Mouse (Mus musculus): ENCODE results near the gene Rxrb. TPM values are rescaled to one million over a fixed set of nuclear protein-coding genes. Genes with fewer than 3 reads are reported as not detected.
A peak's percentile ranks its signal among the peaks of the same experiment; 100 is the strongest.
"Not testable (repeated sequence)": the region's sequence is repeated elsewhere in the genome, so short reads cannot be mapped to it uniquely, and the experiment has no call there.

Rxrb gene
- total RNA-seq (2014; rRNA removed) (13.0 and 17.0 TPM in 2 replicates), polyA plus RNA-seq (2012; rRNA removed) (40.3 and 46.5 TPM in 2 replicates)

DNA sequence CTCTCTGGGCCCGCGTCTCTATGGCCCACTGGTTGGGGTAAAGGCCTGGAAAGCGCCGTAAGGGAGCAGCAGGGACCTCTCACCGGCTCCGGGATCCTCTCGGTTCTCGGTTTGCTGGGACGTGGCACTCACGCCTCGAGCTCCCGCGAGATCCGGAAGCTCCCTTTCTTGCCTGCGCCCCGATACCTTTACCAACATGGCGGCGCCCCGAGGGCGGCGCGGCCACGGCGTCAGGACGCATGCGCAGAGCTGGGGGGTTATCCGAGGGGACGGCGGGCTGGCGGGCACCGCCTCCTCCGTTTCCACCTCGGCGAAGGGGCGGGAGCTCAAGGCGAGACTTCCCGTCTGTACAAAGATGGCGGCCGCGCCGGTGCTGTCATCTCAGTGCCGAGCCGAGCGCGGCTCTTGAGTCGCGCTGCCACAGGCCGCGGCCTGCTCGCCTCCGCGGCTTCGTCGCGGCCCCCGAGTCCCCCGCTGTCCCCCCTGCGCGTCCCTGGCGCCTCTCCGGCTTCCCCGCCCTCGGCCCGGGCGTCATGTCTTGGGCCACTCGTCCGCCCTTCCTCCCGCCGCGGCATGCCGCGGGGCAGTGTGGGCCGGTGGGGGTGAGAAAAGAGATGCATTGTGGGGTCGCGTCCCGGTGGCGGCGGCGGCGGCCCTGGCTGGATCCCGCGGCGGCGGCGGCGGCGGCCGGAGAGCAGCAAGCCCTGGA, at the start of gene Rxrb, which contains the start of gene Slc39a7:
TSS of gene Rxrb (plus strand) at position 348 of the 709 bp plus-strand sequence.
TSS of gene Slc39a7 (minus strand) at position 218 of the 709 bp plus-strand sequence.
- TF ChIP-seq POLR2A (IDR thresholded peaks at IDR 0.05; ENCODE audit: extremely low read depth, insufficient read depth, low read length) (peak; percentile 57), CTCF (IDR thresholded peaks at IDR 0.05; ENCODE audit: low read depth, low read length) (no peak)
- WGBS: 1% methylated on average over 73 of the region's 88 CpGs
- Histone ChIP-seq H3K27me3 (ENCODE audit: control insufficient read depth, insufficient read depth, low read length) (no peaks in the 10 kb centered on the region), H3K4me3 (ENCODE audit: insufficient read depth, low read depth, low read length) (peak within 1 kb of the TSS; percentile 96), H3K79me2 (ENCODE audit: control insufficient read depth, insufficient read depth, low read length) (peaks cover 29% of the 10 kb centered on the region), H3K27ac (replicated peaks; ENCODE audit: insufficient read depth, low read depth, low read length) (peak within 1 kb of the TSS; percentile 88), H3K9ac (ENCODE audit: low read depth, low read length) (peak within 1 kb of the TSS; percentile 95), H3K4me1 (ENCODE audit: control insufficient read depth, insufficient read depth, low read length) (peaks cover 25% of the 10 kb centered on the region), H3K36me3 (ENCODE audit: control insufficient read depth, insufficient read depth, low read length) (peaks cover 5% of the 10 kb centered on the region; the same call in 1 of the 2 replicates)
- DNase-seq (ENCODE audit: extremely low read depth, low read depth, low spot score): peak; percentile 81

DNA sequence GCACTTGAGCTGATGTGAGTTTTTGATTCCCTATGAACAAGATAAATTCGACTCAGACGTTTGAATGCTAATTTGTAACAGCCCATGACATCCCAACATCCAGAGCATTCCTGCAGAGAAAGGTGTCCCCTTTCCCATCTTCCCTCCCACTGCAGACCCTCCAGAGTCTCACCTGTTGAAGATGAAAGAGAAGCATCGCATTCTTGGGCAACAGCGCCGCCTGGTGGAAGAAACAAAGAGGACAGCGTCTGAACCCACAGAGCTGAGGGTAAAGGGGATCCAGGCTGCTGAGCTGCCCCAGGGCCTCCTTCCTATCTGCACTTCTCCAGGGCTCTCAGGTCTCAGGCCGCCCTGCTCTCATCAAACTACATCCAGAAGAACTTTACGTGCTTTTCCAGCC, 49.5 kb upstream of the Rxrb start:
- not testable (repeated sequence) for H3K36me3 ChIP-seq (ENCODE audit: control insufficient read depth, insufficient read depth, low read length); H3K27ac ChIP-seq (replicated peaks; ENCODE audit: insufficient read depth, low read depth, low read length); H3K9ac ChIP-seq (ENCODE audit: low read depth, low read length); H3K27me3 ChIP-seq (ENCODE audit: control insufficient read depth, insufficient read depth, low read length); DNase-seq (ENCODE audit: extremely low read depth, low read depth, low spot score); H3K4me3 ChIP-seq (ENCODE audit: insufficient read depth, low read depth, low read length); H3K79me2 ChIP-seq (ENCODE audit: control insufficient read depth, insufficient read depth, low read length)
- TF ChIP-seq CTCF (IDR thresholded peaks at IDR 0.05; ENCODE audit: low read depth, low read length): peak; percentile 73
- 4% methylated on average over 8 of the region's 8 CpGs for WGBS
- peaks cover 17% of the 10 kb centered on the region for H3K4me1 ChIP-seq (ENCODE audit: control insufficient read depth, insufficient read depth, low read length)

DNA sequence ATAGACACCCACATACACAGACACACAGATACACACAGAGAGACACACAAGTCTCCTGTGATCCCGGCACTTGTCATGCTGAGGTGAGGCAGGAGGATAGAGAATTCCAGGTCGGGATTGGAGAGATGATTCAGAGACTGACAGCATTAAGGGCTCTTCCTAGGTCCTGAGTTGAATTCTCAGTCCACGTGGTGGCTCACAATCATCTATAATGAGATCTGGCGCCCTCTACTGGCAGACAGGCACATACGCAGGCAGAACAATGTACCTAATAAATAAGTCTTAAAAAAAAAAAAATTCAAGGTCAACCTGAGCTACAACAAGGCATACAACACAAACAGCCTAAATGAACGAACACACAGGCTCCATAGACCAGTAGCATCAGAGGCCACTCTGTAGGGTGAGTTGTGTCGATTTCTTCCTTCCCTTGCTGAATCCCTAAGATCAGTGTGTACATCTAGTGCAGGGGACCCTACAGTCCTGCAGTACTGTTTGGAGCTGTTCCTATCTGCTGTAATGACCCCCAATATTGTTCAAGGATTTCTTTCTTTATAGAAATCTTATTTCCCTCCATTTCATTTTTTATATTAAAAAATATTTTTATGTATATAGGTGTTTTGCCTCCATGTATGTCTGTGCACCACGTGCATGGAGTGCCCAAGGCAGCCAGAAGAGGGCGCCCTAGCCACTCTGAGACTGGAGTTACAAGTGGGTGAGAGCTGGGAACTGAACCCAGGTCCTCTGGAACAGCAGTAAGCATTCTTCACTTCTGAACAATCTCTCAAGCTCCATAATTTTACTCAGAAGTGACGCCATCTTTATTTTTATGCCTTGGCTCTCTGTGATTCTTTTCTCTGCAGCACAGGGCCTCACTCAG, 39.6 kb upstream of the Rxrb start:
- H3K9ac ChIP-seq (ENCODE audit: low read depth, low read length): no peak overlapping the region
- H3K79me2 ChIP-seq (ENCODE audit: control insufficient read depth, insufficient read depth, low read length): no peaks in the 10 kb centered on the region
- no peaks in the 10 kb centered on the region for H3K27me3 ChIP-seq (ENCODE audit: control insufficient read depth, insufficient read depth, low read length)
- H3K36me3 ChIP-seq (ENCODE audit: control insufficient read depth, insufficient read depth, low read length): peaks cover 7% of the 10 kb centered on the region; the same call in 1 of the 2 replicates
- 31% methylated on average over 10 of the region's 10 CpGs for WGBS
- H3K27ac ChIP-seq (replicated peaks; ENCODE audit: insufficient read depth, low read depth, low read length): no peak overlapping the region
- peak; percentile 67 for DNase-seq (ENCODE audit: extremely low read depth, low read depth, low spot score)
- H3K4me3 ChIP-seq (ENCODE audit: insufficient read depth, low read depth, low read length): no peak overlapping the region
- TF ChIP-seq POLR2A (IDR thresholded peaks at IDR 0.05; ENCODE audit: extremely low read depth, insufficient read depth, low read length): no peak
- peak; percentile 70 for TF ChIP-seq CTCF (IDR thresholded peaks at IDR 0.05; ENCODE audit: low read depth, low read length)
- no peaks in the 10 kb centered on the region for H3K4me1 ChIP-seq (ENCODE audit: control insufficient read depth, insufficient read depth, low read length)

DNA sequence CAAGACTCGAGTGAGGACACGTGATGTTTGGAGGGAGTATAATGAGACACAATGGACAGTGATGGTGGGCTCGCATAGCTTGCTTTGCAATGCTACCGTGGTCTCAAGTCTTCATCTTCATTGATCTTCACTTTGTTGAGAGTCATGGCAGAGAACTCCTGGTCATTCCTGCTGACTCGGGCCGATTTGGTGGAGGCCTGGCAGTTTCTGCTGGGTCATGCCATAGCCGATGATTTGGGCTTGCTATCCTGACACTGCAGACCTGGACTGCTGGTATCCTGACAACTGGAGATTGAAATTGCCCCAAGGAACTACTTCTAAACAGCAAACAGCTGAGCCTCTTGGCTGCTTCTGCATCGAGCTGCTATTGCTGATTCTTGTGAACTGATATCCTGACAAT, 36.7 kb upstream of the Rxrb start:
- no peak overlapping the region for H3K9ac ChIP-seq (ENCODE audit: low read depth, low read length)
- WGBS: 92% methylated on average over 8 of the region's 8 CpGs
- TF ChIP-seq POLR2A (IDR thresholded peaks at IDR 0.05; ENCODE audit: extremely low read depth, insufficient read depth, low read length) (no peak), CTCF (IDR thresholded peaks at IDR 0.05; ENCODE audit: low read depth, low read length) (no peak)

DNA sequence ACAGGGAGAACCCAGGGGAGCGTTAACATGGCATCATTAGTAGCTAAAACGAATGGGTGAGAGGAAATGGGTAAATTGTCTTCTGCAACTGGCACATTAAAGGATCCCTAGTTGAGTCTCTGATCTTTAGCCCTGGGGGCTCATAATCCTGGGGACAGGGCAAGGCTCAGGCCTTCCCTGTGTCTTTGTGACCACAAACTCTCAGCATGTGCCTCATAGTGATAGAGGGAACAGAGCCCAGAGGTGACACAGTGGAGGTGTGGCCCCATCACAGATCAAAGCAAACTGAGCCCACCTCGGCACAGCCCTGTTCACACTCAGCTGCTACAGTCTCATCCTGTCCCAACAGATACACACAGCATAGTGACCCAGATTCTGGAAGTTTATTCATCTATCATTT, 36.0 kb upstream of the Rxrb start:
- Histone ChIP-seq H3K36me3 (ENCODE audit: control insufficient read depth, insufficient read depth, low read length) (peaks cover 19% of the 10 kb centered on the region), H3K9ac (ENCODE audit: low read depth, low read length) (no peak overlapping the region), H3K4me1 (ENCODE audit: control insufficient read depth, insufficient read depth, low read length) (no peaks in the 10 kb centered on the region; the same call in 1 of the 2 replicates), H3K27ac (replicated peaks; ENCODE audit: insufficient read depth, low read depth, low read length) (no peak overlapping the region), H3K79me2 (ENCODE audit: control insufficient read depth, insufficient read depth, low read length) (peaks cover 3% of the 10 kb centered on the region; the same call in 1 of the 2 replicates), H3K27me3 (ENCODE audit: control insufficient read depth, insufficient read depth, low read length) (no peaks in the 10 kb centered on the region), H3K4me3 (ENCODE audit: insufficient read depth, low read depth, low read length) (no peak overlapping the region)
- 73% methylated on average over 3 of the region's 3 CpGs for WGBS
- DNase-seq (ENCODE audit: extremely low read depth, low read depth, low spot score): no peak
- TF ChIP-seq CTCF (IDR thresholded peaks at IDR 0.05; ENCODE audit: low read depth, low read length) (no peak), POLR2A (IDR thresholded peaks at IDR 0.05; ENCODE audit: extremely low read depth, insufficient read depth, low read length) (no peak)

More for the DNA sequence above, 36.7 kb upstream of the Rxrb start:
- DNase-seq (ENCODE audit: extremely low read depth, low read depth, low spot score): no peak
- no peak overlapping the region for H3K4me3 ChIP-seq (ENCODE audit: insufficient read depth, low read depth, low read length)
- H3K4me1 ChIP-seq (ENCODE audit: control insufficient read depth, insufficient read depth, low read length): no peaks in the 10 kb centered on the region
- H3K27ac ChIP-seq (replicated peaks; ENCODE audit: insufficient read depth, low read depth, low read length): no peak overlapping the region
- peaks cover 3% of the 10 kb centered on the region; the same call in 1 of the 2 replicates for H3K79me2 ChIP-seq (ENCODE audit: control insufficient read depth, insufficient read depth, low read length)
- H3K36me3 ChIP-seq (ENCODE audit: control insufficient read depth, insufficient read depth, low read length): peaks cover 19% of the 10 kb centered on the region
- H3K27me3 ChIP-seq (ENCODE audit: control insufficient read depth, insufficient read depth, low read length): no peaks in the 10 kb centered on the region

DNA sequence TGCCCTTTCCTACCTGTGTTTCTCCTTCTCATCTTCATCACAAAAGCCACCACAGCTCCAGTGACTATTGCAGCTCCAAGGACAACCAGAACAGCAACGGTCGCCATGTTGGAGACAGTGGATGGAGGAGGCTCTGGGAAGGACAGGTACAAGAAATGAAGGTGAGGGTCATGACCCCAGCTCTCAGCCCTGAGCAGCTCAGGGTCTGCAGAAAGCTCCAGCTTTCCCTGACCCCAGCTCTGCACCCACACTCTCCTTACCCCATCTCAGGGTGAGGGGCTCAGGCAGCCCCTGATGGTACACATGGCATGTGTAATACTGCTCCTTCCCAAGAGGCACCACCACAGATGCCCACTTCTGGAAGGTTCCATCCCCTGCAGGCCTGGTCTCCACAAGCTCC, 34.6 kb upstream of the Rxrb start:
- 92% methylated on average over 2 of the region's 2 CpGs for WGBS

DNA sequence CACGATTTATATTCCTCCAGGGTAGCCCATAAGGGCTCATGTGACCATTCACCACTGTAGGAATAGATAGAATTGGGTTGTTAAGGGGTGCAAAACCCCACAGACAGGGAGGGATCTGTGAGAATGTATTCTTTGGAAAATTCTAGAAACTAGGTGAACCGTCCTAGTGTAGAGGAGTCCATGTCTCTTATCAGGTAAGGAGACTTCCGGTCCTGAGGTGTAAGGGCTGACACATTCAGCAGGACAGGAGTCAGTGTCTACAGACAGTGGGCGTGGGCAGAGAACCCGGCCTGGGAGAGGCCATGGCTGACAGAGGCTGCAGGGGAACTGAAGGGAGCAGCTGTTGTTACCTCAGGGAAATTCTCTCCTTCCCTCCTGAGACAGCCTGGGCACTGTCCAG, 32.9 kb upstream of the Rxrb start:
- WGBS: 58% methylated on average over 5 of the region's 5 CpGs
- Histone ChIP-seq H3K4me3 (ENCODE audit: insufficient read depth, low read depth, low read length) (peak overlapping the region; percentile 82), H3K36me3 (ENCODE audit: control insufficient read depth, insufficient read depth, low read length) (peaks cover 19% of the 10 kb centered on the region)
- DNase-seq (ENCODE audit: extremely low read depth, low read depth, low spot score); H3K79me2 ChIP-seq (ENCODE audit: control insufficient read depth, insufficient read depth, low read length); H3K4me1 ChIP-seq (ENCODE audit: control insufficient read depth, insufficient read depth, low read length); H3K9ac ChIP-seq (ENCODE audit: low read depth, low read length); H3K27me3 ChIP-seq (ENCODE audit: control insufficient read depth, insufficient read depth, low read length); H3K27ac ChIP-seq (replicated peaks; ENCODE audit: insufficient read depth, low read depth, low read length): not testable (repeated sequence)

More for the DNA sequence above, 34.6 kb upstream of the Rxrb start:
- not testable (repeated sequence) for DNase-seq (ENCODE audit: extremely low read depth, low read depth, low spot score); H3K27ac ChIP-seq (replicated peaks; ENCODE audit: insufficient read depth, low read depth, low read length); H3K27me3 ChIP-seq (ENCODE audit: control insufficient read depth, insufficient read depth, low read length); H3K4me1 ChIP-seq (ENCODE audit: control insufficient read depth, insufficient read depth, low read length); H3K4me3 ChIP-seq (ENCODE audit: insufficient read depth, low read depth, low read length); H3K79me2 ChIP-seq (ENCODE audit: control insufficient read depth, insufficient read depth, low read length); H3K9ac ChIP-seq (ENCODE audit: low read depth, low read length)
- peaks cover 19% of the 10 kb centered on the region for H3K36me3 ChIP-seq (ENCODE audit: control insufficient read depth, insufficient read depth, low read length)
